Mouse (Mus musculus) erythroblast, adult 5-6 weeks (primary cell): ENCODE data around the gene Cox5a. TPM values are rescaled to one million over a fixed set of nuclear protein-coding genes. Genes with fewer than 3 reads are reported as not detected.

Source experiments
- ATAC-seq: replicated peaks from 2 replicates; pipeline ENCODE4 v1.8.0; 2016; ENCODE audit warnings: moderate number of reproducible peaks, mild to moderate bottlenecking, moderate TSS enrichment, inconsistent platforms; ENCODE audit not compliant: poor library complexity, low FRiP score, severe bottlenecking
- total RNA-seq, 2 experiments: library from RNA; stranded (forward) in 1 of 2; stranded (reverse) in 1 of 2; fragments of 150-400 nt in 1 of 2; fragments of 200-764, 138-1000 nt in 1 of 2; gene quantifications; 2 replicates each; pipeline versions ENCODE4 v1.2.3 to v1.2.4; 2015 to 2017; ENCODE audit warnings: low replicate concordance in 2 of 2

The Cox5a gene
- total RNA-seq, 2 experiments from 2014 or later: 23.7 to 134 TPM

DNA sequence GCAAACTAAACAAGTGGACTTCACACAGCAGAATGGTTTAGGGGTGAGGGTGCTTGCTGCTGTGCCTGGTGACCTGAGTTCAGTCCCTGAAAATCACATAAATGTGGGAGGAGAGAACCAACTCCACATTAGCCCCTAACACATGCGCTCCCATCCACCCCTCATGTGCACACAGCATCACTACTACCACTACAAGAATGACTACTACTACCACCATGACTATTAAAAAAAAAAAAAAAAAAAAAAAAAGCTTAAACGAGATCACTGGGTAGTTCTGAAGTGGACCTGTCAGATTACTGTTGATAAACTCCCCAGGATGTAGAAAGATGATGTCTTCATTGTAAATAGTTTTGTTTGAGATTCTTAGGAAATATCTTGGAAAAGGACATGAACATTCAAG is 38.5 kb downstream of the Cox5a start:
- ATAC-seq: no peak

DNA sequence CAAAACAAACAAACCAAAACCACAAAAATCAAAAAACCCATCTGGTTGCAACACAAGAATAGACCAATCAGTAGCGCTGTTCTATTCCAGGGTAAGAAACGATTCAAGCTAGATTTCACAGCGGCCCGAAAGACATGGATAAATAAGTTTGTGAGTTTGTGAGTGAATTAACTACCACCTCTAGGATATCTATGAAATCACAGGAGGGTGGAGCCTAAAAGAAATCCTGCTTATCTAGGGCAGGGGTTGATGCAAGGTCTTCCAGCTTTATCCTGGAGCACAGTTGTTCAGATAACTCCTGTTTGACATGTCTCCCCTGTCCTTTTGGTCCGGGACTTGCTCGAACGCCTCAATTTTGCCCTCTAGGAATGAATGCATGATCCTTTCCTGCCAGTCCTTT is 39.2 kb downstream of the Cox5a start:
- ATAC-seq: no peak

DNA sequence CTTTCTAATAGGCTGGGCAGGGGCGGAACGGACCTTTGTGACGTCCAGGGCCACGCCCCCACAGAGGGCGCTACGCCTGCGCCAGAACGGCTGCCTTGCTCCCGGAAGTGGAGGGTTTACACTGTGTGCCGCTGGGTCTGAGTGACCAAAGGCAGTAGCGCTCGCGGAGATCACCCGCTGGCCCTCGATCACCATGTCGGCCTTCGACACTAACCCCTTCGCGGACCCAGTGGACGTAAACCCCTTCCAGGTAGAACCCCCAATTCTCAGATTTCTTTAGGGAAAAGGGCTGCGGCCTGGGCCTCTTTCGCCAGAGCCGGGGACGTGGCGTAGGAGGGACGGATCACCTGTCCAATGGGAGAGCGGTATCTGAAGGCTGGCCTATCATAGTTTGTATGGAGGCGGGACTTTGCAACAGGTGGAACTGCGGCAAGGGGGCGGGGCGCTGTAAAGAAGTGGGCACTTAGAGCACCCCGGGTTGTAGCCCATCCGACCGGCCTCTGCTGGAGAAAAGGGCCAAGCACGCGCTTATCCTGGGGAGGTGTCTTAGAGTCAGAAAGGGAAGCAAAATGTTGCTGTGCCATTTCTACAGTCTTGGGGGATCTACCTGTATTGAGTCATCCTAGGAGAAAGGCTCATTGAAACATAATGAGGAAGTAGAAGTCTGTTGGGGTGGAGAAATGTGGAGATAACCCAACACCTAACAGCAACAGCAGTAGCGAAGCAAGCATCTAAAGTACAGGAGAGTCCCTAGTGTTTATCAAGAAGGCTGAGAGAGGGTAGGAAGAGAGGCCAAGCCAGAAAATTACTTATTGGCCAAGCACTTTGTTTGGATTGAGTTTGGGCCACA is 40.0 kb downstream of the Cox5a start, which contains the start of gene Scamp2:
Gene Scamp2, plus strand, starts transcription at position 83 of the 850 bp plus-strand sequence.
- ATAC-seq: peak; percentile 98

DNA sequence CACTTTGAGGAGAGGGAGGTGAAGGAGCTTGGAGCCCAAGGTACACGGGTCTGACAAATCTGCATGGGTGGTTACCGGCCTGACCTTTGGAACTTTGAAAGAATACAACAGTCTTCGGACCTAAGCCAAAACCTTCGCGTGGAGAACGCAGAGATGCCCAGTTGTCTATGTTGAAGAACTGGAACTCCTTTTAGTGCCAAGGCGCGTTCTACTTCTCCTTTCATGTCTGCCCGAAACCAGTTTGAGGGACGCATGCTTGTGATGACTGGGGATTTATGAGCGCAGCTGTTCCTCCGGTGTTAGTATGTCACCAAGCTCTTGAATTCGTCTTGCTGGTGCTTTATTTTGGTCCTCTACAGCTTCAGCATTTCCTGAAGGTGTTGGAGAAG is 40.6 kb downstream of the Cox5a start:
- ATAC-seq: no peak

DNA sequence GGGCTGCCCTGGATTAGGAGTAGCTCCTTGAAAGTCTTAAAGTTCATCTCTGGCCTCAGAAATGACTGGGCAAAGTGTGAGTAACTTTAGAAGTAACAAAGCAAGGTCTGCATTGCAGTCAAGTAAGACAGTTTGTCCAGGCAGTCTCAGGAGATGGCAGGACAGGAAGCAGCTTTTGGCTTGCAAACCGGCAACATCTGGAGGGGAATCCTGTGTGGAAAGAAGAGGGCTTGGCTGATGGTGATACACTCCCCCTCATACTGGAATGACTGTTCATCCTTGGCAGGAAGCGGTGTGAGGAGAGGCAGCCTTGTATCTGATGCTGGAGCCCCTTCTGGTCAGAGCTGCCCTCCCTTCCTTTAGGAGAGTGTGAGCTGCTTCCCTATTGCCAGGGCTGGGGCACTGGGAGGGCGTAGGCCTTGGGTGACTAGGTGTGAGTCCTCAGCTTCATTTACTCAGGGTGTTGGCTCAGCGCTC is 41.9 kb downstream of the Cox5a start:
- no peak for ATAC-seq

DNA sequence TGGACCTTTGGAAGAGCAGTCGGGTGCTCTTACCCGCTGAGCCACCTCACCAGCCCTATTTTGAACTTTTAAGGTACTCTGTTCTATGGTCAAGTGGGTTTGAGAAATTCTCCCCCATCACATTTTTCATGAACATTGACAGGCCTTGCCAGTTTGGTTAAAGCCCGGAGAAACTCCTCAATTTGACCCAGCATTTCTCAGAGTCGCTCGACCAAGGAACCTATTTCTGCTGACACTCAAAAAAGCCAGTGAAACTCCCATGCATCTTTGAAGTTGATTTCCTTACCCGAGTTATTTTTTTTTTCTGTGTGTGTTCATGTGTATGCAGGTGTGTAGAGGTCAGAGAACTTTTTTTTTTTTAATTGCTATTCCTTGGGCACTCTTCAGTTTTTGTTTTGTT is 43.5 kb downstream of the Cox5a start:
- ATAC-seq: no peak

DNA sequence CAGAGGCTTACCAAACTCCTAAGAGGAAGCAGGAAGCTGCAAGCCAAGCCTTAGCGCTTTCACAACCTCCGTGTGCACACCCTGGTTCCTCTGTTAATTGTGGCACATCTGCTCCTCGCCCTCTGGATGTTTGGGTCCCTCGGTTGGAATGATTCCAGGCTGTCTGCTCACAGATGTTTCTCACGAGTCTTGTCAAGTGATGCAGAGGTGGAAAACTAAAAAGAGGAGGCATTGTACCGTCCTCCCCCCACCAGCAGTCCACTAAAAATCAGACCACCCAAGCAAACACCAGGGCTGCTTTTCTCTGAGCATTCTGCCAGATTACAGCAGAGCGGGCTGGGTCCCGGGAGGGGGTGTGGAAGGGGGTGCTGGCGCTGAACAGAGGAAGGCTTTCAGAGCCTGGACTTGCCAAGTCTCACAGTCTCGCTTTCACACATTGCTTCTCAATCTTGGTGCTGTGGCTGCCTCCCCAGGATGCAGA is 44.7 kb downstream of the Cox5a start:
- ATAC-seq: no peak

DNA sequence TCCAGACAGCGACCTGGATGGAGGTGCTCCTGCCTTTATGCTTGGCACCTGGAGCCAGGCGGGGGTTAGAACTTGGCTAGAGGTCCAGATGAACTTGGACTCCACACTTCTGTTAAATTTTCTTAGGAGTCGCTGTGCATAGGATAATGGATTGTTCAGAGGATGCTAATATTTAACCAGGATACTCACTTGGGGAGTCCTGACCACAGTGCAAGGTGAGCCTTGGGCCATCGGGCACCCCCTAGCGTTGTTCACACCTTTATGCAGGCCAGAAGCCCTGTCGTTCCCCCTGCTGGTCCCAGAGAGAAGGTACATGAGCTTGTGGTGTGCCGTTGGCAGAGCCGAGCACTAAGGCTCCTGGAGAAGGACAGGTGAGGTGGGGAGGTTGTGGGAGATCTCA is 45.8 kb downstream of the Cox5a start:
- no peak for ATAC-seq

DNA sequence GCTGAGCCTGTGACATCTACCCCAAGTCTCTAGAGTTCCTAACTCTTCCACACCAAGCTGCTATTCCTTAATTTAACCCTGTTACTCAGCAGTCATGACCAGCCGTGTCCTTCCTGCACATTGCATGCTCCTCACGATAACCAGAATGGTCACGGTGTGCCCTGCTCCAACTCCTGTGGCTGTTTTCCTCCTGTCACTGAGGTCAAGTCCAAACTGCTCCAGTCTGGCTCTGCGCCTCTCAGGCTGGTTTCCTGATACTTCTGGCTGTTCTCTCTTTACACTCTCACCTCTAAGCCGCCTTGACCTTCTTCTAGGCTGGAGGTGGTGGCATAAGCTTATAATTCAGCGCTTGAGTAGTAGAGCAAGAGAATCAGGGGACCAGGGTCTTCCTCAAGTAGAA is 47.4 kb downstream of the Cox5a start:
- ATAC-seq: no peak

DNA sequence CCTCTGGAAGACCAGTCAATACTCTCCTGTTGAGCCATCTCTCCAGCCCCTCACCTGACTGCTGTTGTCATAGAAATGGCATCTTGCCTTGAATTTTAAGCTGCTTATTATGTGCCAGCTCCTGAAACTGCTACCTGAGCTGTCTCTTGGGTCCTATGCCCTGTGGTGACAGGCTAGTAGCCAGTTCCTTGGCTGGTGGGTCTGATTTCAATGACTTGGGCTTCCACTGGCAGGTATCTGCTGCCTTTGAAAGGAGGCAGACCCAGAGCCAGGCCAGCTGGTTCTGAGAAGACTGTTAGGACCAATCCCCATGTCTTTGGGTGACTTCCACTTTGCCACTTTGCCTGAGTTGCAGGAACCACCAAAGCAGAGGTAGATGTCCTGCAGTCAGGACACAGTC is 53.3 kb downstream of the Cox5a start:
- no peak for ATAC-seq

DNA sequence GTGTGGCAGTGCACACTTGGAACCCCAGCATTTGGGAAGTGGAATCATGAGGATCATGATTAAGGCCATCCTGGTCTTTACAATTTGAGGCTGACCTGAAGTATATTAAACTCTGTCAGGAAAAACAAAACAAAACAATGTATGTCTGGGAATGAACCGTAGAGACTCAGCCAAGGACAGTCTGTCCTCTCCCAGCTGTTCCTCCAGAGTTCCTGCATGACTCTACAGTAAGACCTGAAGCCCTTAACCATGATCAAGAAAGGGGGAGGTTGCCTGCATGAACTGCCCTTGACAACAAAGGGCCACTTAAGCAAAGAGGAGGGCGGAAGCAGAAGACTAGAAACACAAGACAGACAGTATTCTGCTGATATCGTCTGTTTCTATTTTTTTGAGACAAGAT is 54.5 kb downstream of the Cox5a start:
- ATAC-seq: no peak

DNA sequence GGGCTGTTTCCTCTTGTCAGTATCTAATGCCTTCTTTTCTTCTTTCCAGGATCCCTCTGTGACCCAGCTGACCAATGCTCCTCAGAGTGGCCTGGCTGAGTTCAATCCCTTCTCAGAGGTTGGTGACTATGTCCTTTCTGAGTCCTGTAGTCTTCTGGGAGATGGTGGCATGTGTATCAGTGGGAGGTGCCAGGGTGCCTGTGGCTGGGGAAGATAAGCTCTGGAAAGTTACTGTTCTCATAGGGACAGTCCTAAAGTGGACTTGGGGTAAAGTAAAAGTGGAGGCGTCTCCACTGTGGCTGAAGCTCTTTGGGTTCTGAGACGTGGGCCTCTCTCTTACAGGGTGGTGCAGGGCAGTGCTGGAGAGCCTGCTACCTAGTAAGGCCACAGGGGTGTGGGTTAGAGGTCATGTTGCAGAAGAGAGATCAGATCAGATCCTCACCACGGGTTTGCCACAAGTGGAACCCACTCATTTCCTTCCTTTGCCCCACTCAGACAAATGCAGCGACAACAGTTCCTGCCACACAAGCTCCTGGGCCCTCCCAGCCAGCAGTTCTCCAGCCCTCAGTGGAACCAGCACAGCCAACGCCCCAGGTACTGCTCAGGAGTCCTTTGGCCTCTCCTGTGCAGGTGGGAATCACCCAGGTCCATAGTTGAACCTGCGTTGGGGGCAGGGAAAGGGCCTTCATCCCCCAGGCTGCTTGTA is 56.2 kb downstream of the Cox5a start:
- peak; percentile 95 for ATAC-seq

Other genes with a start within 250 kb of the Cox5a start
- 1.3 and 4.8 TPM in 2 replicates for gene Ppcdc, start 81.2 kb upstream of the Cox5a start, total RNA-seq (2015; ENCODE audit: low replicate concordance)
- 4.3 and 5.4 TPM in 2 replicates for gene Ppcdc, start 81.2 kb upstream of the Cox5a start, total RNA-seq (2017; ENCODE audit: low replicate concordance)
- 1.0 TPM in 1 of 2 replicates, not detected in the other for gene Scamp5, start 53.2 kb upstream of the Cox5a start, total RNA-seq (2015; ENCODE audit: low replicate concordance)
- 0.14 and 0.17 TPM in 2 replicates for gene Scamp5, start 53.2 kb upstream of the Cox5a start, total RNA-seq (2017; ENCODE audit: low replicate concordance)
- gene Rpp25, start 17.2 kb upstream of the Cox5a start, total RNA-seq (2015; ENCODE audit: low replicate concordance): not detected in 2 replicates
- not detected in 2 replicates for gene Rpp25, start 17.2 kb upstream of the Cox5a start, total RNA-seq (2017; ENCODE audit: low replicate concordance)
- gene Fam219b, start 16.3 kb downstream of the Cox5a start, total RNA-seq (2015; ENCODE audit: low replicate concordance): 0.19 and 0.42 TPM in 2 replicates
- 4.2 and 4.7 TPM in 2 replicates for gene Fam219b, start 16.3 kb downstream of the Cox5a start, total RNA-seq (2017; ENCODE audit: low replicate concordance)
- 2.7 and 12.9 TPM in 2 replicates for gene Mpi, start 31.5 kb downstream of the Cox5a start, total RNA-seq (2015; ENCODE audit: low replicate concordance)
- gene Mpi, start 31.5 kb downstream of the Cox5a start, total RNA-seq (2017; ENCODE audit: low replicate concordance): 2.8 and 5.9 TPM in 2 replicates
- gene Scamp2, start 39.7 kb downstream of the Cox5a start, total RNA-seq (2015; ENCODE audit: low replicate concordance): 25.4 and 27.0 TPM in 2 replicates
- 13.1 and 13.7 TPM in 2 replicates for gene Scamp2, start 39.7 kb downstream of the Cox5a start, total RNA-seq (2017; ENCODE audit: low replicate concordance)
- 1.5 TPM in 1 of 2 replicates, not detected in the other for gene Ulk3, start 68.2 kb downstream of the Cox5a start, total RNA-seq (2015; ENCODE audit: low replicate concordance)
- 0.28 TPM in 1 of 2 replicates, not detected in the other for gene Ulk3, start 68.2 kb downstream of the Cox5a start, total RNA-seq (2017; ENCODE audit: low replicate concordance)
- gene Cplx3, start 85.0 kb downstream of the Cox5a start, total RNA-seq (2015; ENCODE audit: low replicate concordance): not detected in 2 replicates
- 0.34 TPM in 1 of 2 replicates, not detected in the other for gene Cplx3, start 85.0 kb downstream of the Cox5a start, total RNA-seq (2017; ENCODE audit: low replicate concordance)
- not detected in 2 replicates for gene Lman1l, start 99.5 kb downstream of the Cox5a start, total RNA-seq (2015; ENCODE audit: low replicate concordance)
- not detected in 2 replicates for gene Lman1l, start 99.5 kb downstream of the Cox5a start, total RNA-seq (2017; ENCODE audit: low replicate concordance)
- gene Csk, start 132.4 kb downstream of the Cox5a start, total RNA-seq (2015; ENCODE audit: low replicate concordance): 31.6 and 44.6 TPM in 2 replicates
- 12.1 and 40.8 TPM in 2 replicates for gene Csk, start 132.4 kb downstream of the Cox5a start, total RNA-seq (2017; ENCODE audit: low replicate concordance)
- gene Cyp1a2, start 162.4 kb downstream of the Cox5a start, total RNA-seq (2015; ENCODE audit: low replicate concordance): not detected in 2 replicates
- not detected in 2 replicates for gene Cyp1a2, start 162.4 kb downstream of the Cox5a start, total RNA-seq (2017; ENCODE audit: low replicate concordance)
- gene Cyp1a1, start 166.7 kb downstream of the Cox5a start, total RNA-seq (2015; ENCODE audit: low replicate concordance): not detected in 2 replicates
- gene Cyp1a1, start 166.7 kb downstream of the Cox5a start, total RNA-seq (2017; ENCODE audit: low replicate concordance): not detected in 2 replicates
- gene Edc3, start 187.3 kb downstream of the Cox5a start, total RNA-seq (2015; ENCODE audit: low replicate concordance): 2.9 and 3.3 TPM in 2 replicates
- 1.5 and 6.7 TPM in 2 replicates for gene Edc3, start 187.3 kb downstream of the Cox5a start, total RNA-seq (2017; ENCODE audit: low replicate concordance)
- gene Clk3, start 244.6 kb downstream of the Cox5a start, total RNA-seq (2015; ENCODE audit: low replicate concordance): 234 and 296 TPM in 2 replicates
- gene Clk3, start 244.6 kb downstream of the Cox5a start, total RNA-seq (2017; ENCODE audit: low replicate concordance): 403 and 420 TPM in 2 replicates